Comparison of ENCODE assay signal across 9 mouse cellular contexts in genomic region chr17:37250544-37250943, GRCm38 (mm10). TPM values are rescaled to one million over a fixed set of nuclear protein-coding genes. Genes with fewer than 3 reads are reported as not detected.
A peak's percentile ranks its signal among the peaks of the same experiment; 100 is the strongest.
DNase-seq lines count a peak whose midpoint lies in the region.
"Had no signal": no experiment of that assay in that cellular context is flagged by ENCODE, and none has a peak within 500 bp of the region (broad histone marks: within the 10 kb centered on the region; RNA-seq: fewer than 3 reads in every experiment).

No protein-coding gene starts in this region.

- 15% methylated on average over 1 of the region's 1 CpGs for WGBS in forebrain, embryonic 10.5 days

- H3K9me3 ChIP-seq in forebrain, embryonic 10.5 days = no peaks in the 10 kb centered on the region

- no peak overlapping the region for H3K27ac ChIP-seq in forebrain, embryonic 10.5 days

- no peaks in the 10 kb centered on the region for H3K27me3 ChIP-seq in forebrain, embryonic 10.5 days (ENCODE audit: poor library complexity, severe bottlenecking)

- H3K4me3 ChIP-seq in forebrain, embryonic 10.5 days = no peak overlapping the region

- H3K4me1 ChIP-seq in forebrain, embryonic 10.5 days = no peaks in the 10 kb centered on the region

- no peaks in the 10 kb centered on the region for H3K36me3 ChIP-seq in forebrain, embryonic 10.5 days (replicated peaks)

- DNase-seq in cerebellum, postnatal 14 days = peak; percentile 8 to 11
- DNase-seq in cerebellum, adult 9-11 months = no peak
- DNase-seq in retina, embryonic 14.5 days (ENCODE audit: low spot score) = peak; percentile 25
- DNase-seq in retina, postnatal 1 day = no peak
- DNase-seq in embryo, embryonic 10.5 days (ENCODE audit: low spot score) = peak; percentile 33
- peak; percentile 17 to 53 for DNase-seq in natural killer cell, adult 2 months (ENCODE audit: low spot score in 2 of 2)
- no peak for DNase-seq in forebrain, embryonic 10.5 days (ENCODE audit: extremely low spot score, low spot score)
- no peak for DNase-seq in cerebellum, postnatal 4 days (ENCODE audit: low spot score in 2 of 2)

RNA-seq across cellular contexts. Expression of gene Olfr98, which starts 13.0 kb away (rescaled TPM):
- not detected in 2 replicates for polyA plus RNA-seq in forebrain, embryonic 10.5 days (2016; fragmentation: Nextera tagmentation; extraction: Ambion mirVana)
- polyA plus RNA-seq: limb, embryonic 14.5 days had no signal

RNA-seq across cellular contexts. Expression of gene Olfr97, which starts 13.4 kb away (rescaled TPM):
- polyA plus RNA-seq in forebrain, embryonic 10.5 days (2016; fragmentation: Nextera tagmentation; extraction: Ambion mirVana) = not detected in 2 replicates
- polyA plus RNA-seq: limb, embryonic 14.5 days had no signal

RNA-seq across cellular contexts. Expression of gene H2-M3, which starts 19.5 kb away (rescaled TPM):
- polyA plus RNA-seq in forebrain, embryonic 10.5 days (2016; fragmentation: Nextera tagmentation; extraction: Ambion mirVana) = 1.9 and 2.6 TPM in 2 replicates

RNA-seq across cellular contexts. Expression of gene Olfr96, which starts 30.6 kb away (rescaled TPM):
- not detected in 2 replicates for polyA plus RNA-seq in forebrain, embryonic 10.5 days (2016; fragmentation: Nextera tagmentation; extraction: Ambion mirVana)
- polyA plus RNA-seq: limb, embryonic 14.5 days had no signal

RNA-seq across cellular contexts. Expression of gene Olfr99, which starts 32.7 kb away (rescaled TPM):
- polyA plus RNA-seq in forebrain, embryonic 10.5 days (2016; fragmentation: Nextera tagmentation; extraction: Ambion mirVana) = not detected in 2 replicates
- polyA plus RNA-seq: limb, embryonic 14.5 days had no signal

Comparison
In these comparisons a context has a peak if more than half of its experiments do, and no peak if none do; other contexts are left out.
1. DNase-seq: peak in cerebellum, postnatal 14 days (2 of 2), retina, embryonic 14.5 days (single experiment), embryo, embryonic 10.5 days (single experiment) and natural killer cell, adult 2 months (2 of 2); none in cerebellum, adult 9-11 months (single experiment), retina, postnatal 1 day (single experiment), forebrain, embryonic 10.5 days (single experiment) and cerebellum, postnatal 4 days (0 of 2).